In the genomic region with DNA sequence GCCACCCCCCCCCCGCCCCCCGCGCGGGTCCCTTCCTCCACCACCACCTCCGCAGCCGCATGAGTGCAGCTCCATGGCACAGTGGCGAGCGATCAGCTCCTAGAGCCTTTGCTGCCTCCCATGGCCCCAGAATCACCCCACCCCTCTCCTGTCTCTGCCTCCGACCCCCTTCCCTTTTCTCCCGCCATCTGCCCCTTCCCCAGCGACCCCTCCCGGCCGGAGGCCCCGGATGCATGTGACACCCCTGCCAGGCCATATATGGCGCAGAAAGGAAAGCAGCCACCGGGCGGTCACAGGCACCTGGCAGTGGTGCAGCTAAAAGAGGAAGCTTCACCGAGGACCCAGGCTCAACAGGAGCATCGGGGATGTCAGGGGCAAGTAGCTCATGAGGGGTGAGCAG, we compare ENCODE assay signal across 8 mouse cellular contexts. TPM values are rescaled to one million over a fixed set of nuclear protein-coding genes. Genes with fewer than 3 reads are reported as not detected.
DNase-seq lines count a peak whose midpoint lies in the region; ATAC-seq and TF ChIP-seq lines count a peak whose summit lies in the region.
"Not testable (repeated sequence)": the region's sequence is repeated elsewhere in the genome, so short reads cannot be mapped to it uniquely, and the experiment has no call there.
"Had no signal": no experiment of that assay in that cellular context is flagged by ENCODE, and none has a peak within 500 bp of the region (broad histone marks: within the 10 kb centered on the region; RNA-seq: fewer than 3 reads in every experiment).

No protein-coding gene starts in this region.

- not testable (repeated sequence) for H3K4me1 ChIP-seq in embryonic facial prominence, embryonic 15.5 days; heart, embryonic 13.5 days; intestine, postnatal 0 days (replicated peaks; ENCODE audit: control insufficient read depth, insufficient read depth, low read length); limb, embryonic 11.5 days (ENCODE audit: control insufficient read depth, insufficient read depth, low read length); midbrain, embryonic 15.5 days

- H3K9ac ChIP-seq in embryonic facial prominence, embryonic 15.5 days; intestine, postnatal 0 days (ENCODE audit: low read depth, low read length): not testable (repeated sequence)
- peak overlapping the region; percentile 79 for H3K9ac ChIP-seq in heart, embryonic 13.5 days
- H3K9ac ChIP-seq in limb, embryonic 11.5 days (ENCODE audit: low read length) = peak overlapping the region; percentile 45; the same call in 1 of the 2 replicates
- H3K9ac ChIP-seq in midbrain, embryonic 15.5 days = peak overlapping the region; percentile 78

- not testable (repeated sequence) for TF ChIP-seq CTCF in intestine, postnatal 0 days (IDR thresholded peaks at IDR 0.05; ENCODE audit: low read depth)

- DNase-seq in adrenal gland, postnatal 14 days = peak; percentile 1
- peak; percentile 62 for DNase-seq in limb, embryonic 11.5 days (ENCODE audit: low spot score)
- DNase-seq in spleen, postnatal 36 days (ENCODE audit: low spot score in 2 of 2) = peak; percentile 0 to 2

- H3K4me2 ChIP-seq in embryonic facial prominence, embryonic 15.5 days (replicated peaks) = peak overlapping the region; percentile 75
- peak overlapping the region; percentile 72 for H3K4me2 ChIP-seq in heart, embryonic 13.5 days
- peak overlapping the region; percentile 62 for H3K4me2 ChIP-seq in intestine, postnatal 0 days (replicated peaks; ENCODE audit: low read depth)
- H3K4me2 ChIP-seq in limb, embryonic 11.5 days (ENCODE audit: low read depth, severe bottlenecking) = peak overlapping the region; percentile 49
- peak overlapping the region; percentile 61 for H3K4me2 ChIP-seq in midbrain, embryonic 15.5 days

- peak overlapping the region; percentile 44 for H3K4me3 ChIP-seq in embryonic facial prominence, embryonic 15.5 days (replicated peaks)
- peak overlapping the region; percentile 62 for H3K4me3 ChIP-seq in heart, embryonic 13.5 days
- H3K4me3 ChIP-seq in intestine, postnatal 0 days (ENCODE audit: low read depth, low read length) = peak overlapping the region; percentile 38
- H3K4me3 ChIP-seq in limb, embryonic 11.5 days (ENCODE audit: low read depth, low read length) = peak overlapping the region; percentile 43
- H3K4me3 ChIP-seq in midbrain, embryonic 15.5 days = peak overlapping the region; percentile 56

- H3K36me3 ChIP-seq in embryonic facial prominence, embryonic 15.5 days; heart, embryonic 13.5 days; intestine, postnatal 0 days (ENCODE audit: control insufficient read depth, insufficient read depth); limb, embryonic 11.5 days (ENCODE audit: control insufficient read depth, insufficient read depth, low read length); midbrain, embryonic 15.5 days (replicated peaks): not testable (repeated sequence)

- WGBS in embryonic facial prominence, embryonic 15.5 days = under 1% methylated on average over 17 of the region's 19 CpGs
- 0% methylated on average over 13 of the region's 19 CpGs for WGBS in heart, embryonic 13.5 days
- WGBS in intestine, postnatal 0 days = 1% methylated on average over 12 of the region's 19 CpGs
- 0% methylated on average over 12 of the region's 19 CpGs for WGBS in limb, embryonic 11.5 days
- under 1% methylated on average over 14 of the region's 19 CpGs for WGBS in midbrain, embryonic 15.5 days

- H3K27ac ChIP-seq in embryonic facial prominence, embryonic 15.5 days (replicated peaks); intestine, postnatal 0 days (ENCODE audit: low read depth, low read length); limb, embryonic 11.5 days (replicated peaks; ENCODE audit: low read depth, low read length): not testable (repeated sequence)
- H3K27ac ChIP-seq in heart, embryonic 13.5 days (replicated peaks) = peak overlapping the region; percentile 32; the same call in 1 of the 2 replicates
- H3K27ac ChIP-seq in midbrain, embryonic 15.5 days = peak overlapping the region; percentile 80

- H3K9me3 ChIP-seq in embryonic facial prominence, embryonic 15.5 days (replicated peaks); heart, embryonic 13.5 days; intestine, postnatal 0 days (ENCODE audit: control insufficient read depth); limb, embryonic 11.5 days (ENCODE audit: control insufficient read depth, low read length); midbrain, embryonic 15.5 days: not testable (repeated sequence)

- not testable (repeated sequence) for H3K27me3 ChIP-seq in embryonic facial prominence, embryonic 15.5 days; heart, embryonic 13.5 days (replicated peaks); intestine, postnatal 0 days (replicated peaks; ENCODE audit: control insufficient read depth, insufficient read depth, low read length); limb, embryonic 11.5 days (ENCODE audit: control insufficient read depth, insufficient read depth, low read length); midbrain, embryonic 15.5 days (replicated peaks)

- not testable (repeated sequence) for ATAC-seq in embryonic facial prominence, embryonic 15.5 days (ENCODE audit: insufficient number of reproducible peaks, low FRiP score, low TSS enrichment, low read depth); heart, embryonic 13.5 days (ENCODE audit: extremely low read depth, insufficient number of reproducible peaks, low FRiP score, low TSS enrichment); intestine, postnatal 0 days; limb, embryonic 11.5 days (ENCODE audit: insufficient number of reproducible peaks, low FRiP score, low TSS enrichment, low read depth); midbrain, embryonic 15.5 days (replicated peaks)

RNA-seq across cellular contexts. Expression of gene Gm3739, which starts 0.2 kb away (rescaled TPM):
- total RNA-seq in adrenal gland, postnatal 14 days (2021) = 0.38 and 0.44 TPM in 2 replicates
- polyA plus RNA-seq in embryonic facial prominence, embryonic 15.5 days (2015; fragmentation: Nextera tagmentation; extraction: Ambion mirVana) = 0.35 and 0.46 TPM in 2 replicates
- polyA plus RNA-seq in heart, embryonic 13.5 days (2015; fragmentation: Nextera tagmentation; extraction: Ambion mirVana) = 2.2 and 2.3 TPM in 2 replicates
- 0.24 and 0.27 TPM in 2 replicates for polyA plus RNA-seq in intestine, postnatal 0 days (2015; fragmentation: Nextera tagmentation; extraction: Ambion mirVana)
- 1.3 and 1.9 TPM in 2 replicates for polyA plus RNA-seq in limb, embryonic 11.5 days (2014; fragmentation: Nextera tagmentation; extraction: Ambion mirVana)
- polyA plus RNA-seq in midbrain, embryonic 15.5 days (2015; fragmentation: Nextera tagmentation; extraction: Ambion mirVana) = 6.3 and 6.8 TPM in 2 replicates
- total RNA-seq: adrenal gland, postnatal 36 days had no signal

RNA-seq across cellular contexts. Expression of gene Gm5797, which starts 17.1 kb away (rescaled TPM):
- total RNA-seq in adrenal gland, postnatal 14 days (2021) = not detected in 2 replicates
- not detected in 2 replicates for polyA plus RNA-seq in embryonic facial prominence, embryonic 15.5 days (2015; fragmentation: Nextera tagmentation; extraction: Ambion mirVana)
- not detected in 2 replicates for polyA plus RNA-seq in heart, embryonic 13.5 days (2015; fragmentation: Nextera tagmentation; extraction: Ambion mirVana)
- polyA plus RNA-seq in intestine, postnatal 0 days (2015; fragmentation: Nextera tagmentation; extraction: Ambion mirVana) = not detected in 2 replicates
- not detected in 2 replicates for polyA plus RNA-seq in limb, embryonic 11.5 days (2014; fragmentation: Nextera tagmentation; extraction: Ambion mirVana)
- polyA plus RNA-seq in midbrain, embryonic 15.5 days (2015; fragmentation: Nextera tagmentation; extraction: Ambion mirVana) = not detected in 2 replicates
- total RNA-seq: adrenal gland, postnatal 36 days had no signal

RNA-seq across cellular contexts. Expression of gene Gm8374, which starts 49.8 kb away (rescaled TPM):
- not detected in 2 replicates for total RNA-seq in adrenal gland, postnatal 14 days (2021)
- polyA plus RNA-seq in embryonic facial prominence, embryonic 15.5 days (2015; fragmentation: Nextera tagmentation; extraction: Ambion mirVana) = not detected in 2 replicates
- polyA plus RNA-seq in heart, embryonic 13.5 days (2015; fragmentation: Nextera tagmentation; extraction: Ambion mirVana) = not detected in 2 replicates
- polyA plus RNA-seq in intestine, postnatal 0 days (2015; fragmentation: Nextera tagmentation; extraction: Ambion mirVana) = not detected in 2 replicates
- polyA plus RNA-seq in limb, embryonic 11.5 days (2014; fragmentation: Nextera tagmentation; extraction: Ambion mirVana) = not detected in 2 replicates
- polyA plus RNA-seq in midbrain, embryonic 15.5 days (2015; fragmentation: Nextera tagmentation; extraction: Ambion mirVana) = not detected in 2 replicates
- total RNA-seq: adrenal gland, postnatal 36 days had no signal

RNA-seq across cellular contexts. Expression of gene Gm3727, which starts 50.6 kb away (rescaled TPM):
- total RNA-seq in adrenal gland, postnatal 14 days (2021) = not detected in 2 replicates
- not detected in 2 replicates for polyA plus RNA-seq in embryonic facial prominence, embryonic 15.5 days (2015; fragmentation: Nextera tagmentation; extraction: Ambion mirVana)
- not detected in 2 replicates for polyA plus RNA-seq in heart, embryonic 13.5 days (2015; fragmentation: Nextera tagmentation; extraction: Ambion mirVana)
- not detected in 2 replicates for polyA plus RNA-seq in intestine, postnatal 0 days (2015; fragmentation: Nextera tagmentation; extraction: Ambion mirVana)
- polyA plus RNA-seq in limb, embryonic 11.5 days (2014; fragmentation: Nextera tagmentation; extraction: Ambion mirVana) = not detected in 2 replicates
- polyA plus RNA-seq in midbrain, embryonic 15.5 days (2015; fragmentation: Nextera tagmentation; extraction: Ambion mirVana) = not detected in 2 replicates
- total RNA-seq: adrenal gland, postnatal 36 days had no signal

Comparison
In these comparisons a context has a peak if more than half of its experiments do, and no peak if none do; other contexts are left out.
1. DNase-seq: peak in every context shown above with its lines; median percentile 62 in limb, embryonic 11.5 days; 1 in adrenal gland, postnatal 14 days; 1 in spleen, postnatal 36 days.